Mouse (Mus musculus) kidney, postnatal 25 days (tissue): ENCODE measurements around the gene Cse1l.

Experiments
- DNase-seq, 2 experiments: peaks; one replicate each; pipeline ENCODE4 v3.0.0; 2021; ENCODE audit warnings: mixed read lengths in 2 of 2

The Cse1l gene

DNA sequence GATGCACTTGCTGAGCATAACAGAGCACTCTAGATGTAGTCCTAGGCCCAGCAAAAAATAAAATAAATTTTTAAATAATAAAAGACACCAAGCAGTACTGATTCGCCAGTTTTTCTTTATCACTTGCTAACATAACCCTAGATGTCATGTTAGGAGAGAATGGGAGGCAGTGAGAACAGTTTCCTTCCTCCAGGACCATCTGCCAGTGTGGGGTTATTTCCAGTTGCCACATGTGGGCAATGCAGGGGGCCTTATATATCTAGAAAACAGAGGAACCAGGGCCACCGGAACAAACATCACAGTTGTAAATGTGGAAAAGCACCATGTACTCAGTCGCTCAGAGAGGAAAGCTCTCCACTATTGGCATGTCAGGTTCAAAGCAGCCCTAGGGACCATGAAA, 71.7 kb downstream of the Cse1l start:
- DNase-seq, result no peak

GRCm38 (mm10) chr2:166980161-166980560, 74.3 kb downstream of the Cse1l start:
- no peak for DNase-seq

DNA sequence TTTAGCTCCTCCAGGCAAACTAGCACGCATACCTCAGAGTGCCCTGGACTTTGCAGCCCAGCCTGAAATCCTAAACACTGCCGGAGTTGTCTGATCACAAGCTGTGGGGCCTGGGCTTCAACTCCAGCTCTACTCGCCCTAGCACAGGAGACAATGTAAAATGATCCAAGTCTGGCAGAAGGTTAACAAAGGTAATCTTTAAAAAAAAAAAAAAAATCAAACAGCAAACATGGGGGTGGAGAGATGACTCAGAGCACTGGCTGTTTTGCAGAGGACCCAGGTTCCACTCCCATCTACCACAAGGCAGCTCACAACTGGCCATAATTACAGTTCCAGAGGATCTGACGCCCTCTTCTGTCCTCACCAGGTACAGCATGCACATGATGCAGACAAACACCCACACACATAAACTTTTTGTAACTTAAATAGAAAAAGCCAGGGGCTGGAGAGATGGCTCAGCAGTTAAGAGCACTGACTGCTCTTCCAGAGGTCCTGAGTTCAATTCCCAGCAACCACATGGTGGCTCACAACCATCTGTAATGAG, 77.6 kb downstream of the Cse1l start:
- DNase-seq, result no peak

DNA sequence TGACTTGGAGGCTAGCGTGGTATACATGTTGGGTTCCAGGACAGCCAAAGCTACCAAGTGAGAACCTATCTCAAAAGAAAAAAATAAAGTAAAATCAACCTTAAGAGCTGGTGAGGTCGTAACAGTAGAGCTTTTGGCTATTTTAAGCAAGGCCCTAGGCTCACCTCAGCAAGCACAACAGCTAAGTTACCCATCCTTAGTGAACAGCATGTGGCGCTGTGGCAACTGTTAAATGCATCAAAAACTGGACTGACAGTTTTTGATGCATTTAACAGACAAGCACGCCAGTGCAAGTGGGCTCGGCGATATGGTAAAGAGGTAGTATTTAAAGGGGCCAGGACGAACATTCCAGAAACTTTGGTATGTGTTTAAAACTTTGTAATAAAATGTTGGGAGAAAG, 85.0 kb downstream of the Cse1l start:
- DNase-seq, result no peak

- peak; percentile 20 to 45 for DNase-seq
Measured at GRCm38 (mm10) chr2:166991945-166992344, 86.1 kb downstream of the Cse1l start.

- DNase-seq, result no peak
Measured at GRCm38 (mm10) chr2:166995021-166995795, 89.4 kb downstream of the Cse1l start.
